Mouse (Mus musculus) neural tube, embryonic 10.5 days (tissue): ENCODE results near the gene C1qtnf1.

Experiments used
- DNase-seq: peaks from one replicate; pipeline ENCODE4 v3.0.0-alpha.2; 2017; ENCODE audit warnings: low spot score; ENCODE audit errors: extremely low spot score

Gene C1qtnf1

GRCm38 (mm10) chr11:118496066-118496689 is 68.2 kb downstream of the C1qtnf1 start:
- DNase-seq = no peak
